Mouse (Mus musculus) heart, adult 9 months (tissue): ENCODE results near the gene S1pr5.
A peak's percentile ranks its signal among the peaks of the same experiment; 100 is the strongest.
"Not testable (repeated sequence)": the region's sequence is repeated elsewhere in the genome, so short reads cannot be mapped to it uniquely, and the experiment has no call there.

ENCODE experiments used
- DNase-seq, 2 experiments: peaks; one replicate each; pipeline ENCODE4 v3.0.0; 2022; ENCODE audit warnings: low spot score in 2 of 2

Gene S1pr5

DNA sequence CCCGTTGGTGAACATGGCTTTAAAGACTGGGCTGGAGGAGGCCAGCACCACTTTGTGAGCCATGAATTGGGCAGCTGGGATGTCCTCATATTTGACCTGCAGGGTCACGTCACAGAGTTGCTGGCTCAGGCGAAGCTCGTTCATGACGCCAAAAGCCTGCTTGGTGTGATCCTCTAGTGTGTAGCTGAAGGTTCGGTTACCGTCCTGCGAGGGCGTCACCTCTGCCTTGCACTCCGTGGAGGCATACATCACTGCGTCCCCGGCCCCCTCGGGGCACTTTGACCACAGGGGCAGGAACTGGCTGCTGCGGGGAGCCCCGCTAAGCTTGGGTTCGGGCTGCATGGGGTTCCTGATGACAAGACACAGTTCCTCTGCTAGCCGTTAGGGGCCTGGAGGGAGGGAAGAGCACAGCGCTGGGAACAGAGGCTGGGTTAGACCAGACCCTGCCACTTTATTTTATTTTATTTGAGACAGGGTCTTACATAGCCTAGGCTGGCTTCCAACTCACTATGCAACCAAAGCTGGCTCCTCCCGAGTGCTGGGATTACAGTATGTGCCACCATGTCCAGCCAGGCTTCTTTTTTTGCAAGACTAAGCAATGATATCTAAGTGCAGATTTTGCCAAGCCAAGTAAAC is 10.8 kb downstream of the S1pr5 start:
- peak in 1 of 2 experiments; percentile 41 for DNase-seq

GRCm38 (mm10) chr9:21236991-21237367 is 11.3 kb downstream of the S1pr5 start:
- no peak for DNase-seq

GRCm38 (mm10) chr9:21235341-21235740 is 12.9 kb downstream of the S1pr5 start:
- no peak for DNase-seq

- no peak for DNase-seq
Measured at GRCm38 (mm10) chr9:21233805-21234204, 14.4 kb downstream of the S1pr5 start.

DNA sequence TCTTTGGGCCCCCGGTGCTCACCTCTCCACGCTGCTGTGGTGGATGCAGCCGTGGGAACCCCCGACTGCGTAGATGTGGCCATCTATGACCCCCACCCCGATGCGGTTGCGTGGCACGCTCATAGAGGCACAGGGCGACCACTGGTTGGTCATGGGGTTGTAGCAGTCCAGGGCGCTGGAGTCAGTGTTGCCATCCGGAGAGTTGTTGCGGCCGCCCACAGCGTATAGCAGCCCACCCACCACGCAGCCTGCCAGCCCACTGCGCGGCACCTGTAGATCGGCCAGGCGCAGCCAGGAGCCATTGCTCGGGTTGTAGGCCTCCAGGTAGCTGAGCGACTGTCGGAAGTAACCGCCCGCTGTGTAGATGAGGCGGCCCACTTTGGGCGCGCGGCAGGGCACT is 14.9 kb downstream of the S1pr5 start:
- DNase-seq: no peak

DNA sequence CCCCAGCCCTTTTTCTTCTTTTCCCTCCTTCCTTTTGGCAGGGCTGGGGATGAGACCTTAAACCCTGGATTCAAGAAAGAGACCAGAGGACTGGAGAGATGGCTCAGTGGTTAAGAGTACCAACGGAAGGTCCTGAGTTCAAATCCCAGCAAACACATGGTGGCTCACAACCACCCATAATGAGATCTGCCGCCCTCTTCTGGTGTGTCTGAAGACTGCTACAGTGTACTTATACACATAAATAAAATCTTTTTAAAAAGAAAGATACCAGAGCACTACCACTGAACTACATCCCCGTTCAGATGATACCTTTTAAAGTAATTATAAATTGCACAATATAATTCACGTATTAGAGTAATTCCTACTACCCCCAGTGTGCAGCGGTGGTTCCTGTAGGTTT is 15.4 kb downstream of the S1pr5 start:
- no peak for DNase-seq

GRCm38 (mm10) chr9:21231551-21231950 is 16.7 kb downstream of the S1pr5 start:
- DNase-seq: no peak

- DNase-seq: no peak
Measured at GRCm38 (mm10) chr9:21227342-21227741, 20.9 kb downstream of the S1pr5 start.

- DNase-seq: no peak
Measured at GRCm38 (mm10) chr9:21225415-21225758, 22.9 kb downstream of the S1pr5 start.

- no peak for DNase-seq
Measured at GRCm38 (mm10) chr9:21224576-21225414, 23.4 kb downstream of the S1pr5 start.

DNA sequence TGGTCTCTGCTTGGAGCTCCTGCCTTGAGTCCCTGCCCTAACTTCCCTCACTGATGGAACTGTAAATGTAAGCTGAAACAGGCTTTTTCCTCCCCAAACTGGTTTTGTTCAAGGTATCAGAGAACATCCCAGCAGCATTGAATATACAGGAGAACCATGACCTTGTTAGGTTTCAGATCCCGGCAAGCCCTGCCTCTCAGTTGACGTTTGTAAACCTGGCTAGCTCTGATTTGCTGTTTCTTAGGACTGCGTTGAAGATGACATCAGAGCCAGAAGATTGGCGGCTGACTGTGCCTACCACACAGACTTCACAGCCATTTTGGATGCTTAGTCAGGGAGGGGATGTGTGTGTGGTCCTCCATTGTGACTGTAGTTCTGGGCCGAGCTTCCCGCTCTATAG is 24.3 kb downstream of the S1pr5 start:
- DNase-seq: no peak

GRCm38 (mm10) chr9:21223490-21223889 is 24.8 kb downstream of the S1pr5 start:
- not testable (repeated sequence) for DNase-seq

- peak in 1 of 2 experiments; percentile 51 for DNase-seq
Measured at GRCm38 (mm10) chr9:21221383-21221929, 26.8 kb downstream of the S1pr5 start.

DNA sequence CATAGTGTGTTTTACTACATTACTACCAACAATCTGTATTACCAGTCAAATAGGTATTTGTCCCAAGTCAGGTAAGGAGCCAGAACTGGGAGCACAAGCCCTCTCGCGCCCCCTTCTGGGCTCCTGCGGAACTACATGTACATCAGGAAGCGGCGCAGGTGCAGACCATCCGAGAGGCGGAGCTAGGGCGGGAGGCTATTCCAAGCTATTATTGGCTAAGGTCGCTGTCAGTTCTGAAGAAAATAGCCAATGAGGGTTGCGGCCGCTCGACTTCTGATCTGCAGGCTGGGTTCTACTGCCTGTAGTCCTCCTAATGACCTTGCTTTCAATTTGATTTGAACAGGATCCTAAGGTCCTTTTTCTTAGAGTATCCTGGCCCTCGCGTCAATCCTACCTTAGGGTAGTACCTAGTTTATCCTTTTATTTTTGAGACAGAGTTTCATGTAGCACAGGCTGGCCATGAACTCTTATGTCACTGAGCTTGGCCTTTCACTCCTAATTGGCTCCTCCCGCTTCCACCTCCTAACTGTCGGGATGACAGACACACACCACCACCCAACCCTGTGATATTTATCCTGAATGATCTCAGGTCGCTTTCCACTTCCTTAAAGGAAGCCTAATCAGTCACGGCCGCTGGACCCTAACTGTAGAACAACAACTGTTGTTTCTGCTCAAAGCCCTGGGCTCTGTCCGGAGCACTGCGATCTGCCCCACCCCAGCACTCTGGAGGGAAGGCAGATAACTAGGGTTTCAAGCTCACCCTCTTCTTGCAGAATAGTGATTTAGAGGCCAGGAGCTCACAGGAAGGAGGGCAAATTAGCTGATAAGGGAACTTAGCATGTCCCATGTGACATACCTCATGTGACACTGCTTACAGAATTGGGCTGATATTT is 27.5 kb downstream of the S1pr5 start:
- DNase-seq: peak; percentile 92

GRCm38 (mm10) chr9:21219820-21220219 is 28.4 kb downstream of the S1pr5 start:
- no peak for DNase-seq

GRCm38 (mm10) chr9:21216050-21216841 is 32.0 kb downstream of the S1pr5 start:
- no peak for DNase-seq

GRCm38 (mm10) chr9:21213617-21214190 is 34.5 kb downstream of the S1pr5 start:
- DNase-seq: no peak

DNA sequence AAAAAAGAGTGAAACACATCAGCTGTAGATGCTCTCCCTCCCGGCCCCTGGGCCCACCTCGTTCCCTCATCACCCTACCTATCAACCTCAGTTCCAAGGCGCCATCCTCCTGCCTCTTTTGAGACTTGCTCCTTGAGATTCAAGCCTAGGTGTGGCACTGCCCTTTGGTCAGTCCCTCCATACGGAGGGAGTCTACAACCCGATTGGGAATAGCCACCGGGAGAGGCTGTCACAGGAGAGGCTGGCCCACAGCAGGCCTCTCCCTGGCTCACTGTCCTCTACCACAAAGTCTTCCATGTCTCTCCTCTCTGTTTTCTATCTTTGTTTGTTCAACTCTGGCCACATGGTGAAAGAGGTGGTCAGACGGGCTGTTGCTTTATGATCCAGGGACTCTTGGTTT is 36.6 kb downstream of the S1pr5 start:
- DNase-seq: no peak

DNA sequence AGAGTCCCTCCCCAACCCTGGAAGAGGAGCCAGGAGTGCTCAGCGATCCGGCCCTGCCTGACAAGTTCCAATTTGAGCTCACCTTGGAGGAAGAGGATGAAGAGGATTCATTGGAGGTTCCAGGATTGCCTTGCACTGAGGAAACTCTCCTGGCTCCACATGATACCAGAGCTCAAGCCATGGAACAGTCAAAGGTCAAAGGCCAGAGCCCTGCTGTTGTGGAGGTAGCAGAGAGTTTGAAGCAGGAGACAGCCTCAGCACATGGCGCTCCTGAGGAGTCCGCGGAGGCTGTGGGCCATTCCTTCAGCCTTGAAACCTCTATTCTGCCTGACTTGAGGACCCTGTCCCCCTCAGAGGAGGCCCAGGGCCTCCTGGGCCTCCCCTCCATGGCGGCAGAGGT is 37.4 kb downstream of the S1pr5 start:
- DNase-seq: no peak

DNA sequence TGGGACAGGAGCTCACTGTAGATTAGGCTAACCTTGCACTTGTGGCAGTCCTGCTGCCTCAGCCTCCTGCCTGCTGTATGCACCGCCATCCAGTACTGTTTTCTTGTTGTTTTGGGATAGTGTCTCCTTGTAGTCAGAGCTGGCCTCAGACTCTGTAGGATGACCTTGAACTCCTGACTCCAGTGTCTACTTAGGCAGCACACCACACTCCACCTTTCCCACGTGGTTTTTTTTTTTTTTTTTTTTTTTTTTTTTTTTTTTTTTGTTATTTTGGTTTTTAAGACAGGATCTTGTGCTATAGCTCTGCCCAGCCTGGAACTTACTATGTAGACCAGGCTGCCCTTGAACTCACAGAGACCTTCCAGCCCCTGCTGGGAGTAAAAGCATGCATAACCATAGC is 39.6 kb downstream of the S1pr5 start:
- no peak for DNase-seq

GRCm38 (mm10) chr9:21206848-21207247 is 41.4 kb downstream of the S1pr5 start:
- no peak for DNase-seq
